Mouse (Mus musculus) layer of hippocampus, postnatal 36 days (tissue): Measurements from ENCODE around the gene Tbxa2r. TPM values are rescaled to one million over a fixed set of nuclear protein-coding genes. Genes with fewer than 3 reads are reported as not detected.

Source experiments
- DNase-seq, 2 experiments: peaks; one replicate each; pipeline ENCODE4 v3.0.0; 2022
- total RNA-seq, 2 experiments: library from RNA; stranded (reverse); gene quantifications; 2 replicates each; pipeline ENCODE4 v1.2.3; 2021

Gene Tbxa2r
- total RNA-seq, 2 experiments from 2014 or later = 0.91 to 1.1 TPM

DNA sequence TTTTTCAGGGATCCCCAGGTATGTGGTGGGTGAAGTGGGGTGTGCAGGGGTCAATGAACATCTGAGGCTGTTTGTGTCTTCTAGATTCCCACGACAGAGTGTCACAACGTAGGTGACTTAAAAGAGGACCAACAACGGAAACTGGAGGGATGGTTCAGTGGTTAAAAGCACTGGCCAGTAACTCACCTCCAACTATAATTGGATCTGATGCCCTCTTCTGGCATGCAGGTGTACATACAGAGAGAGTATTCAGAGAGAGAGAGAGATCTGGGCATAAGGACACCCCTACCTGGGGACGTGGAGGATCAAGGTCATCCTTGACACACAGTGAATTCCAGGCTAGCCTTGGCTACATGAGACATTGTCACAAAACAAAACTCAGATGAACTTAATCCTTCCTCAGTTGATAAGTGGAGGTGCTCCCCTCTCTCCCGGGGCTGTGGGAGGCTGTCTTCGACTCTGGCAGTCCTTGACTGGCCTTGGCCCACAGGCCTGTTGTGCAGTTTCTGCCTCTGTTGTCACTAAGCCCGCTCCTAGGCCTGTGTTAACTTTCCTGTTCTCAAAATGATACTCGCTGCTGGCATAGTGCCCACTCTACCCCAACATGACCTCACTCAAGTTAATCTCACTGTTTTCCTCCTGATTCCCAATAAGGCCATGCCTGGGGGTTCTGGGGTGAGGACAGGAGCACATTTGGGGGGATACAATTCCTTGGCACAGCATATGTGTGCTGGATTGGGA is 16.1 kb downstream of the Tbxa2r start:
- DNase-seq = no peak

DNA sequence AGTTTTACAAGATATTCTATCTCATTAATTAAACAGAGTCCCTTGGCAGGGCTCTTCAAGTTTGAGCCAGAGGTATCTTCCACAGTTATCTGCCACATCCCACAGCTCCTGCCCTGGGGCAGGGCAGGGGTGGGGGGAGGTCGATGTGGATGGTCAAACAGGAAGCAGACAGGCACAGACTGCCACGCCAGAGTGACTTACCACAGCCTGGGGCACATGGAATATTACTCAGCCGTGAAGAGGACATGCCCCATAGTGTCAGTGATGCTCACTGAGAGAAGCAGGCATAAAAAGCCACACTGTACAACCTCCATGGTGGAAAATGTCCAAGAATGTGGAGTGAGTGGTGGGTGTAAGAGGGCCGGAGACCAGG is 16.6 kb downstream of the Tbxa2r start:
- DNase-seq = no peak

DNA sequence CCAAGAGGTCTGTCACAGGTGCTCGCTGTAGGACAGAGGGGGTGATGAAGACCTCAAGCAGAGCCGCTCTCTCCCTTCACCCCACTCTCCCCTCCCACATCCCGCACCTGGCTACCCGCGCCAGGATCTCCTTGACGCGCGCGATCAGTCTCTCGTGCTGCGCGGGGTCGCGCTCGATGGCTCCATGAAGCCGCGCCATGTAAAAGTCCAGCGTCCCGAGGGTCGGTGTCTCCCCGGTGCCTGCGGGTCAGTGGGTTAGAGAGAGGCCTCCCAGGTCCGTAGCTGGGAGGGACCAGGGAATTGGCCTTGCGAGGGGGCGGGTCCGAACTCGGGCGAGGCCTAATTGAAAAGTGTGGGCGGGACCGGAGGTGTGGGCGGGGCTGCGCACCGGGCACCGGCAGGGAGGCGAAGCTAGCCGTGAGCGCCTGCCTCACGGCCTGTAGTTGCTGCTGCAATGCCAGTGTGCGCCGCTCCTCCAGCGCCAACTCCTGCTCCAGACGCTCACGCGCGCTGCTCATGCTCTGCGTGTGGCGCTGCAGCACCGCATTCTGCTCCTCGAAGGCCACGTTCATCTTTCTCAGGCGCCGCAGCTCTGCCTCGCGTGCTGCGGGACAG is 18.0 kb downstream of the Tbxa2r start:
- no peak for DNase-seq

DNA sequence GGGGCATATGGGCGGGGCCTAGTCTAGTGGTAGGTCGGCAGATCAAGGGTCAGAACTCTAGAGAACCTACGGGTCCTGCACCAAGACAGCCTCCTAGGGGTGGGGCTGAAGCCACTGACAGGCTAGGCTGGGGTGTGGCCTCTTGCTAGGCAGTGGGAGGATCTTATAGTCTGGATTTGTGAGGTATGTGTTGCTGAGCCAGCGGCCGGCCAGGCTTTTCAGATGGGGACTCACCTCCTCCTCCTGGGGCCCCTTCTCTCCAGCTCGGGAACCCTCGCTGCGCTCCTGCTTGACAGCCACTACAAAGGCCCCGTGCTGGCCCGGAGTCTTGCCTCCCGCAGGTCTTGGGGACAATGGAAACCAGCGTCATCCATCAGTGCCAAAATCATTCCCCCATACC is 20.6 kb downstream of the Tbxa2r start:
- DNase-seq = no peak

DNA sequence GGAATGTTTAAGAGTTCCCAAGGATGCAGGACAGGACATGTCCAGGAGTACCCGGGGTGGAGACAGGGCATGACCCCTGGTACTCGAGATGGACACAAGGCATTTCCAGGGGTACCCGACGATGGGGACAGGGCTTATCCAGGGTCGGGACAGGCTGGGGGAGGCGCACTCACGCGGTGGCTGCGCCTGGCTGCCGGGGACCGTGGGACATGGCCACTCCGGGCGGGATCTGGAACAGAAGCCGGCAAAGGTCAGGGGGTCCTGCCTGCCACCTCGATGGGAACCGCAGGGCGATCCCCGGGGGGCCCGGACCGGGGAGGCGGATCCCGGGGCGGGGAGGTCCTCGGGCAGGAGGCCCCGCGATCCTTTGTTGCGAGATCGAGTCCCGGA is 21.4 kb downstream of the Tbxa2r start:
- no peak for DNase-seq

DNA sequence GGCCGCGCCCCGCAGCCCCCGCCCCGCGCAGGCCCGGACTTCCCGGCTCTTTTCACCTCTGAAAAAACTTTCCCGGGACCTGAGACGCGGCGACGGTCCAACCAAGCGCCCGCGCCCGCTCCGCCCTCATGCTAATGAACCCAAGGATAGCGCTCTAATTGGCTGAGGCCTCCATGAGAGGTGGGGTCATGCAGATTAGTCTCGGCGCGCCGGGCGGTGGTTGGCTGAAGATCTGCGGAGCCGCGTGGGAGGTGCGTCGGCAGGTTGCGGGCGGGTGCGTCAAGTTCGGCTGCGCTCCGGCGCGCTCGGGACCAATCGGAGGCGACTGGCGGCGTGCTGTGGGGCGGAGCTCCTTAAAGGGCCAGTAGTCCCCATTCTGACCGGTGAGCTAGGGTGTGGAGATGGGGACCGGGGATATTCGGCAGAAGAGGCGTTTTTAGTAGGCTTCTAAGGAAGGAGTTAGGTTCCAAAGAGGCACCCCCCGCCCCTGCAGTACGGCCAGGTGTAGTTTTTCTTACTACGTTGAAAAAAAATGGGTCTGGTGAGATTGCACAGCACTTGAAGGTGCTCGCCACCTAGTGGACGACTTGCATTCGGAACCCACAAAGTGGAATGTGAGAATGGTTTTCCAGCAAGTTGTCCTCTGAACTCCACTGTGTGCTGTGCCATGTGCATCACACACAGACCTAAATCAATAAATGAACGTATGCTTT is 22.0 kb downstream of the Tbxa2r start, which contains the start of gene Hmg20b:
Gene Hmg20b (minus strand): TSS at position 130 of the 713 bp plus-strand sequence.
- peak; percentile 99 to 100 for DNase-seq

DNA sequence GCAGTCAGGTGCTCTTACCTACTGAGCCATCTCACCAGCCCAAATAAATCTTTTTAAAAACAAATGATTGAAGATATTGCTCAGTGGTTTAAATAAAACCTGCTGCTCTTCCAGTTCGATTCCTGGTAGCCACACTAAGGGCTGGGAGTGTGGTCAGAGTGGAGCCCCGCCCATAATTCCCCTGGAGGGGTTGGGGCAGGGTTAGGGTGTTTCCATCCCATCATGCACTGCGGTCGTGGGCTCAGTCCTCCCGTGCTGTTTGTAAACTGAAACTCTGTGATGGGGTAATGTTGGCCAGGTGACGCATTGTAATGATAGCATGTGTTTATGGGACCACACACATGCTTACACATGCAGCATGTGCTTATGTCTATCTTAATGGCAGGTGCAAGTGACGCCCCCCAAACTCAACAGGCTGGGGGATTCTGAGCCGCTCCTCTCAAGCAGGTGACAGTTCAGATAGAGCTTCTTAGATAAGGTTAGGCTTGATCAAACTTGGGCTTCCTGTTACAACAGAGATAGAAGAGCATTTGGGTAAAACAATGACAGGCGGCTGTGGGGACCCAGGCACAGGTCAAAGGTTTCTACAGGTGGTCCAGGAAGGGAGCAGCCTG is 23.3 kb downstream of the Tbxa2r start:
- no peak for DNase-seq

DNA sequence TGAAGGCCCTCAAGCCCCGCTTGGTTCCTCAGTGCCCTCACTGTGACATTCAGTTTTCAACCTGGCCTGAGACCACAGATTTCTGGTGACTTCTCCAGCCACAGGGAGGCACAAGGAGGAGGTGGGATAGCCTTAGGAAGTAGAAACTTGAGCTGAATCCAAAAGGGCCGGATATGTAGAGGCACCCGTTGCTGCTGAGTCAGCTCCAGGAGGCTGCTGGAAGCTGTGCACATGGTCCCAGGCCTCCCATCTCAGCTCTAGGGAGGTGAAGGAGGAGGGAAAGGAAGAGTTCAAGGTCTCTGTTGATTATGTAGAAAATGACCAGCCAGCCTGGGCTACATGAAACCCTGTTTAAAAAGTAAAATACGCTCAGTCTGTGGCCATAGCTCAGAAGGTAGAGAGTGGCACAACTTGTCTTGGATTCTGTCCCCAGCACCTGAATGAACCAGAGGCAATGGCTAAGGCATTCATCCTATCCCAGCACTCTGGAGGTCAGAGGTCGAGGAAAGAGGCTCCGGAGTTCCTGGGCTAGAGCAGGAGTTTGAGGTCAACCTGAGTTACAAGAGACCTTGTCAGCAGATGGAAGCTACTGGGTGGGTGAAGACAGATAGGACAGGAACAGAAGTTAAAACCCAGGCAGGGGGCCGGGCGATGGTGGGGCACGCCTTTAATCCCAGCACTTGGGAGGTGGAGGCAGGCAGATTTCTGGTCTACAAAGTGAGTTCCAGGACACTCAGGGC is 26.4 kb downstream of the Tbxa2r start:
- DNase-seq = no peak

DNA sequence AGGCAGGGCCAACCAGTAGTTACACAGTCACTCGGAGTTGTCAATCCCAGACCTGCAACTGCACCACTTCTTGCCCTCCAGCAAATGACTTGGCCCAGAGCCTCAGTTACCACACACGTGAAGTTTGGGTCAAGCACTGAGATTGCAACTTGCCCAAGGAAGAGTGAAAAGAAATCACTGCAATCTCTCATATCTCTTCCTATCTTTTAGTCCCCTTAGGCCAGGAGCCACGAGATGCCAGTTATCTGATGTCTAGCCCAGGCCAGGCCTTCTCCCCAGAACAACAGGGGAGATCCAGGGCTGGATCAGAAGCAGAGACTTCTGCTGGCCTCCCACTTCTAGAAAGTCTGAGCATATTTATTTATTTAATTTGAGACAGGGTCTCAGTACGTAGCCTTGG is 27.0 kb downstream of the Tbxa2r start:
- no peak for DNase-seq

DNA sequence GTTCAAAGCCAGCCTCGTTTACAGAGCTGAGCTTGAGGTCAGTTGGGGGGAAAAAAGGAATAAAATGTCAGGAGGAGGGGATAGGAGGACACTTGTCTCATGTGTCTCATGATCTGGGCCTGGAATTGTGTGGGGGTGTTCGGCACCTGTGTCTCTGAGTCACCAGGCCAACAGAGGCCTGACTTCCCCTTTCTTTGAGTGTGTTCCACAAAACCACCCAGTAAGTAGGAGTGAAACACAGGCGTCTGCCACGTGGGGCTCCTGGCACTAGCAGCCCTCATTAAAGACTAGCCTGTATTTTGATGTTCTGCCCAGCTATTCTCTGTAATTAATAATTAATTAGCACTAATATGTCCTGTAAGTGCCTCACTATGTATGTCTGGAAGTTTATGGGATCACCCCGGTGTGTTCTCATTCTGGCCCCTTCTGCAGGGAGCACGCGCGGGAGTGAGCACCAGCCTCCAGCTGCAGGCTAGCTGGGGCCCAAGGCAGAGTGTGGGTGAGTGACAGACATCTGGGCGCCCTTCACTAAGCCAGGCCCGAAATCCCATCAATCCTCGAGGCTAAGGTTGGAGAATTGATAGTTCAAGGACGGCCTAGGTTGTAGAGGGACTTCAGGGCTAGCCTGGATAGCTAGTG is 27.9 kb downstream of the Tbxa2r start:
- DNase-seq = no peak

DNA sequence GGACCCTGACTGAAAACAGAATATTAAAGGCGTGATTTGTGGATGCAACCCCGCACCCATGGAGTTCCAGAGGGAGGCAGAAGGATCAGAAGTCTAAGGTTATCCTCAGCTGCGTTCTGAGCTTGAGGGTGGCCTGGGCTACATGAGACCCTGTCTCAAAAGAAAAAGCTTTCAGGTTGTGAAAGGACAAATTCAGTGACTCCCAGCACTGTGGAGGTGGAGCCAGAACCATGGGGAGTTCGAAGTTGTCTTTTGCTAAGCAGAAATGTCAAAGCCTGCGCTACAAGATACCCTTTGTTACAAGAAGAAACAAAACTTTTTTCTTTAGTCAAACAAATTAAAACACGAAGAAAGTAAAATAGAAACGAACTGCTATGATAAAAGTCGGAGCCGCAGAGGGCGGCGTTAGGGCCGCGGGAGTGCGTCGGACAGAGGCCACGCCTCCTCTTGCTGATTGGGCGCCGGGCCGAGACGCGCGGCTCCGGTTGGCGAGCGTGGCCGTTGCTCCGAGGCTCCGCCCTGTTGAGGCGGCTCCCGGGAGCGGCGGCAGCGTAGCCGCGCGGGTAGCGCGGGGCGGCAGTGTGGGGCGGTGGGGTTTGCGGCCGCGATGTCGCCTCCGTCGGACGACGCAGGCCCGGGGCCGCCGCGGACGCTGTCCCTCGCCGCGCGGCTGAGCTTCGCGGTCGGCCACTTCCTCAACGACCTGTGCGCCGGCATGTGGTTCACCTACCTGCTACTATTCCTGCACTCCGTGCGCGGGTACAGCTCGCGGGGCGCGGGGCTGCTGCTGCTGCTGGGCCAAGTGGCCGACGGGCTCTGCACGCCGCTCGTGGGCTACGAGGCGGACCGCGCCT is 28.7 kb downstream of the Tbxa2r start, which contains the start of gene Mfsd12:
Gene Mfsd12 (plus strand): TSS at position 501 of the 854 bp plus-strand sequence.
- peak; percentile 88 to 90 for DNase-seq

DNA sequence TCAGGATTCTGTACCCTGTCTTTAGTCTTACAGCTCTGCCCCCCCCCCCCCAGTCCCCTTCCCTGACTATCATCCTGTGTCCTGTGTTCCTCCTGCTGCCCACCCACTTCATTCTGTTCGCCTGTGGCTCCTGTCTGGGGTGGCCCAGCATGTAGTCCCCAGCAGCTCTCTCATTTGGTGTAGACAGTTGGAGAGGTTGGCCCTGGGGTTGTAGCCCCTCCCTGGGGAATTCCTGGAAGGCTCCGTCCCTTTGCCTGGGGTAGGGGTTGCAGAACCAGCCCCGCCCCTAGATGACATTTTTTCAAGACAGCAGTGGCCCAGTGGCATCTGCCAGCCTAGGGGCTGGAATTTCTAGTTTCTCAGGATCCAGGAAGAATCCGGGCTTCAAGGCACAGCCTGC is 29.7 kb downstream of the Tbxa2r start:
- DNase-seq = no peak

DNA sequence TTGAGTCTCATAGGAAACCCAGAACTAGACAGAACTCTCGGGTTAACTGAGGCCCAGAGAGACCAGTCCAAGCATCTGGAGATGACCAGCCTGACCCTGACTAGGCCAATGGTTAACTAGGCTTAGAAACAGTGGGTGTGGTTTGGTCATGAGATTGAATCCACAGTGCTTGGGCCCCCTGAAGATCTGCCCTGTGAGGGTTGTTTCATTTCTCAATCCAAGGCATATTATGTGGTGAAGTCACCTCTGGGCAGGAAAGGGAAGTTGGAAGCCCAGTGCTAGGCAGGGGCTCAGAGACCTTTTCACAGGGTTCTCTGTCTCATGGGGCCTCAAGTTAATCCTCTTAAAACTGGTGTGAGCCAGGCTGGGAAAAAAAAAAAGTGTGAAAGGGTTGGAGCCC is 30.3 kb downstream of the Tbxa2r start:
- no peak for DNase-seq

DNA sequence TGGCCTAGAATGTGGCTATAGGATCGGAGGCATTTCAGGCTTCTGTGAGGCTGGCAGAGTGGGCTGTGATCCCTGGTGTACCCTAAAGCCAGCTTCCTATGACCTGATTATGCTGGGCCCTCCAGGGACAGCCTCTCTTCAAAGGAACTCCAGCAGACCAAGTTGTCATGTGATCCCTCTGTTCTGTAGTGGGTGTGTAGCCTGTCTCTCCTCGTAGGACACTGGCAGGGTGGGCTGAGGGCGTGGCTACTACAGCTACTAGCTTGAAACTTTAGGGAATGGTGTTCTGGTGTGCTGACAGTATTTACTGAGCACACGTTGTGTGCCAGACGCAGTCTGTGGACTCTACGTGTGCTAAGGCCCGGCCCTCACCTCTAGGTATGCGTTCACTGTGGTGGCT is 32.2 kb downstream of the Tbxa2r start:
- no peak for DNase-seq

DNA sequence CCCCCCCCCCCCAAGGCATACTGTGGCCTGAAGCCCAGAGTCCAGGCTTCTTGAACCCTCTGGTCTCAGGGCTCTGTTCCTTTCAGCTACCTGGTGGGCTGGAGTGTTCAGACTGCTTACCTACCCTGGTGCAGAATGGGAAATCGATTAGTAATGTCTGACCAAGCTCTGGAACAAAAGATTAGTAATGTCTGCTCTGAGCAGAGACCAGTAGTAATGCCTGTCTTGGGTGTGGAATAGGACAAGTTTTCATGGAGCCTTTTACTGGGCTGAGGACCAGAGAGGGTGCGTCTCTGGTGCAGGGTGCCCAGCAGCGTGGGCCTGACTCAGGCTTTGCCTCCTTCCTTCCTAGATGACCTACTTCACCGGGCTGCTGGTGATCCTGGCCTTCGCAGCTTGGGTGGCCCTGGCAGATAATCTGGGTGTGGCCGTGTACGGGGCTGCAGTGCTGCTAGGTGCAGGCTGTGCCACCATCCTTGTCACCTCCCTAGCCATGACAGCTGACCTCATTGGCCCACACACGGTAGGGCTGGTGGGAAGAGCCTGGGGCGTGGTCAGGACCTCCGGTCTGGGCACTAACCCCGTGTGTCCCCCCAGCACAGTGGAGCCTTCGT is 33.9 kb downstream of the Tbxa2r start:
- DNase-seq = no peak

DNA sequence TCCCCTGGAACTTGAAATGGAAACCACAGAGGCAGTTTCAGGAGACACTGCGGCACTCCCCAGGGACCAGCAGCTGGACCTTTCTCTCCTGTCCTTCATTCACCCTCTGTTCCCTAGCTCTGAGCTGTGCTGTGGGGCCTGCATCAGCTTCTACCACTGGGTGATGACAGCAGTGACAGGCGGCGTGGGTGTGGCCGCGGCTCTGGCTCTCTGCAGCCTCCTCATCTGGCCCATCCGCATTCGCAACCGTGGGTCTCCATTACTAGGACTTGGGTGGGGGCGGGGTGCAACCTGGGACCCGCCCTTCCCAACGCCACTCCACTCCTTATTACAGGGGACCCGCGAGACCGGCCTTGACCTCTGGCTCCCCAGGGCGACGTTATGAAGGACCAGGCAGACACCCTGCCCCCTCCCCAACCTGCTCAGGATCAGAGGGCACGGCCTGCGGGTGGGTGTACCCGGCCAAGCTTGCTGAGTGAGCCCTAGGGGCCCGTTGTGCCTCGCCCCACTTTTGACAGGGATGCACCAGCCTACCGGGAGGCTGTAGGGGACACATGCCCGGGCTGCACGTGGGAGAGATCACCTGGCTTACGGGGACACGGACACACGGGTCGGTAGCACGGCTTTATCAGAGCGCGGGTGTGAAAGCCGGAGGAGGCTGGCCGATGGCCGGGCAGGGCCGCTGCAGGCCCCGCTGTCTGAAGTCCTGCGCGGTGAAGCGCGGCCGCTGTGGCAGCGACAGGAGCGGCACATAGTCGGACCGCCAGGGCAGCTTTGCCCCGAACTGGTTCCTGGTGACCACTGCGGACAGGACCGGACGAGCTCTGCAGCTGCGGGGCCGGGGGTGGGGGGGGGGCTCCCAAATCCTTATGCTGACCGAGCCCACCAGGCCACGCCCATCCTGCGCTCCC is 35.2 kb downstream of the Tbxa2r start:
- DNase-seq = no peak

DNA sequence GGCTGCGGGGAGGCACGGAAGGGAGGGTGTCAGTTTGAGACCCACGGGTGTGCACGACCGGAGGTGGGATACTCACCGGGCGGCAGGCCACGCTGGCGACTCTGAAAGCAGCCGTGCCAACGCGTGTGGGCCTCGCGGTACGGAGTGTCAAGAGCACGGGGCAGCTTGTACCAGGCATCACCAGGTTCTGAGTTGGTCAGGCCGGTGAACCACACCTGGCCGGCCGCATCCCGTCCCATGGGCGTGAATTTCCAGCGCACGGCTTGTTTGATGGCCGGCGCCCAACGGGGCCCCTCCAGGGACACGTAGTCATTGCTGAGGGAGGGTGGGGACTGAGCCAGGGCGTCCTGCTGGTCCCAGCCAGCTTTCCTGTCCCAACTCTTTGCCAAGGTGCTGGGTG is 36.1 kb downstream of the Tbxa2r start:
- DNase-seq = no peak

DNA sequence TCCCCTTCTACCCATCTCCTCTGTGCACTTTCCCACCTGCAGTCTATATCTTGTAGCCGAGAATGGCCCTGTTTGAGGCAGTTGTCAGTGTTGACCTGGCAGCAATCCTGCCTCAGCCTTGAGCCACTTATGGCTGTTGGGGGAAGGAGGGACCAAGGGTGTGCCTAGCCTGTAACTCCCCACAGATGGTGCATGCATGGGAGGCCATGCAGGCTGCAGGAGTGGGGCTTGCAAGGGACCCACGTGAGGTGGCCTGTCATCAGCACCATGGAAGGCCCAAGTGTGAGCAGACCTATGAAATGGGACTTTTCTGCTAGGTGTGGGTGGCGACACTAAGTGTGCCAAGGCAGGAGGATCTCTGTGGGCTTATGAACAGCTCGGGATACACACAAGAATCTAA is 36.5 kb downstream of the Tbxa2r start:
- no peak for DNase-seq
